Mouse (Mus musculus): ENCODE measurements at regions not wholly inside any gene's neighbourhood (a gene's known extent, or its start where the extent isn't known, plus 50 kb on each side); places are given as distances from the start of the nearest gene placed in this dataset.
"Not testable (repeated sequence)": the region's sequence is repeated elsewhere in the genome, so short reads cannot be mapped to it uniquely, and the experiment has no call there.

DNA sequence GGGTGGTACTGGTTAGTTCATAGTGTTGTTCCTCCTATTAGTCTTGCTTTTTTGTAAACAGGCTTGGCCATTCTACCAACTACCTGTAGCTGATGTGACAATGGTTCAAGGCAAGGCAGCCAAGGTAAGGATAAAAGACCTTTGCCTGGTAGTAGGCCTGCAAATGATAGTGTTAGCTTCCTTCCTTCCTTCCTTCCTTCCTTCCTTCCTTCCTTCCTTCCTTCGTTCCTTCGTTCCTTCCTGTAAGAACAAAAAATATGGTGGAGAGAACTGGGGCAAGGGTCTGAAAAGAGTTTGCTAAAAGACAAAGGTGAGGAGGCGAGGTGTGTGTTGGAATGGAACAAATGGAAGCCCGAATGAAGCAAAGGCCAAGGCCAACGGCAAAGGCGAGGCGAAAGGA is 84.8 kb upstream of the Ezh2 start:
- DNase-seq (ENCODE audit: low spot score in 2 of 2) = not testable (repeated sequence)

DNA sequence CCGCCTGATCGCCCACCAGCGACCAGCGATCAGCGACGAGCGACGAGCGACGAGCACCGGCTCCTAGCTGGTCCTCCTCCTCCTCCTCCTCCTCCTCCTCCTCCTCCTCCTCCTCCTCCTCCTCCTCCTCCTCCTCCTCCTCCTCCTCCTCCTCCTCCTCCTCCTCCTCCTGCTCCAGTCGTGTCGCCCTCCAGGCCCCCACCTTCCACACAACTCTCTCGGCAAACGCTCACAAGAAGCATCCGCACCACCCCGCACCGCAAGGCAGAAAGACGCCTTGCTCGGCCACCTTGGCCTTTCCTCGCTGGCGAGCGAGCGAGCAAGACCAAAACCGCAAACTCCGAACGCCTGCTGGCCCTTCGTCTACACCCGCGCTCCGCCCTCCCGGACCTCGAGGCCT is 77.6 kb upstream of the Ezh2 start:
- peak; percentile 21 to 26 for DNase-seq (ENCODE audit: low spot score in 2 of 2)

DNA sequence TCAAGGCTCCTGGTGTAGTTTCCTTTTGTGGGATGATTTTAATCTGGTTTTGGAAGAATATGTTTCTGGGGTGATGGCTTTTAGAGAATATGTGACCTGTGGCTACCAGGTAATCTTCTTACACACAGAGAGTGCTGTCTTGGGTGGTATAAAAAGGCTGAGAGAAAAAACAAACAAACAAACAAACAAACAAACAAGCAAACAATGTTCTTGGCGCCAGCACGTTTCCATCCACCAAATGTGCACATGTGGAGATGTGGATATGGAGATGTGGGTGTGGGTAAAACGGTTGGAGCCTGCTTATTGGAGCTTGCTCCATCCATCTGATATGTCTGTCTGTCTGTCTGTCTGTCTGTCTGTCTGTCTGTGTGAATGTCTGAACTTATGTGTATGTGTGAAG is 57.7 kb upstream of the Ezh2 start:
- peak in 1 of 2 experiments; percentile 32 for DNase-seq (ENCODE audit: low spot score in 2 of 2)

DNA sequence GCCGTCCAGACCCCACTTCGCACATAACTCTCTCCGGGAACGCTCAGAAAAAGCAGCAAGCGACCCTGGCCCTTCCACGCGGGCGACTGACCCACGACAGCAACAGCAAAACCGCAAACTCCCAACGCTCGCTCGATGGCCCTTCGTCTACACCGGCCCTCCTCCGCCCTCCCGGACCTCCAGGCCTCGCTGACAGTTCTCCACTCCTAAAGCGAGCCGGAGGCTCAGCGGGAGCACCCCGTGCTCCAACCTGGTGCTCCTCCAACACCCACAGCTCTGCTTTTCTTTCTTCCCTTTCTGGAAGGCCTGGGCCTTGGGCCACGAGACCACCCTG is 56.2 kb upstream of the Ezh2 start:
- not testable (repeated sequence) for DNase-seq (ENCODE audit: low spot score in 2 of 2)

DNA sequence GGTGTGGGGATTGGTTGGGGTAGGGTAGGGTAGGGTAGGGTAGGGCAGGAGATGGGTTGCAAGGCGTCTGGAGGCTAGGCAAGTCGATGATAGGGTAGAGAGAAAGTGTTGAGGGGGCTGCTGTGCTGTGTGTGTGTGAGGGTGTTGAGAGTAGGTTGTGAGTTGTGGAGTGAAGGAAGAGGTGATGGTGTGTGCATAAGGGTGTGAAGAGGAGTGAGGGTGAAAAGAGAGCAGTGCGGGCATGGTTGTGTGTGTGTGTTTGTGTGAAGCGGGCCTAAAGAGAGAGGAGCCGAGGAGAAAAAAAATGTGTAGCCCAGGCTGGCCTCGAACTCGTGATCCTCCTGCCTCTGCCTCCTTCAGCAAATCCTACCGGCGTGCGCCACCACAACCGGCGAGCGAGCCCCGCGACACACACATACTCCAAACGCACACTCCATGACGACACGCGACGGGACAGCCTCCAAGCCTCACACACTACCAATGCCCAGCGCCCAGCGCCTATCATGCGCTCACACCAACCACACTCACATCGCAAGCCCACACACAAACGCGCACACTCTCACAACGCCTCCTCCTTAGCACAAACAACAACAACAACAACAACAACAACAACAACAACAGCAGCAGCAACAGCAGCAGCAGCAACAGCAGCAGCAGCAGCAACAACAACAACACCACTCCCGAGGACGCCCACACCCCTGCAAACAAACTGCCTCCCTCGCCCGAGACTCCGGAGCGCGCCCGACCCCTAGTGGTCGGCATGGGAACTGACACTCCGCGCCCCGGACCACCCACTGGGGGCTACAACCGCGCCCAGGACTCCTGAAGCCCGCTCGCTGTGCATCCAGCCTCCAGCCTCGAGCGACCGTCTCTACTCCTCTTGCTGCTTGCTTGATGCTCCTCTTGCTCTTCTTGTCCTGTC is 55.6 kb upstream of the Ezh2 start:
- peak; percentile 96 to 99 for DNase-seq (ENCODE audit: low spot score in 2 of 2)

DNA sequence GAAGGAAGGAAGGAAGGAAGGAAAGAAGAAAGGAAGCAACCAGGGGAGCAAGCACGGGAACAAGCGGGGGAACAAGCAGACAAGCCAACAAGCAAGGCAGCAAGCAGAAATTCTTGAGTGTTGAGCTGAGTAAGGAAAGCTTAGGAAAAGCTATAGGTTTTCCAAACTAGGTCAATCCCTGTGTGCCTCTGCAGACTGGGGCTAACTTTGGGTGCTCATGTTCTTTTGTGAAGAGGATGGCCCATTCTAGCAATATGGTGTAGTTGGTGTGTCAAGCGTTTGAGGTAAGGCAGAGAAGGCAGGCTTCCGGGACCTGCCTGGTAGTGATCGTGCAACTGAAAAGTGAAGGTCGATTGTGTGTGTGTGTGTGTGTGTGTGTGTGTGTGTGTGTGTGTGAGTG is 54.8 kb upstream of the Ezh2 start:
- peak in 1 of 2 experiments; percentile 23 for DNase-seq (ENCODE audit: low spot score in 2 of 2)

DNA sequence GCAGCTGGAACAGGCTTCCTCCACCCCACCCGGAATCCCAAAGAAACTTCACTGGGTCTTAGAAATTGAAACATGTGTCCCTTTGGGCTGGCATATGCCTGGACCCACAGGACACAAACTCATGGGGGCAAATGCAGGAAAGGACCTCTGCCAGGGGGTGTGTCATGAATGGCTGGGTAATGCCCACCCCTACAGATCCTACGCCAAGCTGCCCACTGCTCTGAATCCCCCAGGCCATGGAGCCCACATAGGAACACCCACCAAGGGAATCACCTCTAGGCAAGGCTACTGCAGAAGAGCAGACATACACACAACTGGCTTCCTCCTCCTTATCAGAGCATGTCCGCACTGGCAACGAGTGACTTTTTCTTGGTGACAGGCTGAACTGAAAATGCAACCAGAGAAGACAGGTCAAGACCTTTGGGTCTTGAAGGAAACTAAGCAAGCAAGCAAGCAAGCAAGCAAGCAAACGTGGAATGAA is 54.4 kb upstream of the Ezh2 start:
- DNase-seq (ENCODE audit: low spot score in 2 of 2) = peak in 1 of 2 experiments; percentile 15

DNA sequence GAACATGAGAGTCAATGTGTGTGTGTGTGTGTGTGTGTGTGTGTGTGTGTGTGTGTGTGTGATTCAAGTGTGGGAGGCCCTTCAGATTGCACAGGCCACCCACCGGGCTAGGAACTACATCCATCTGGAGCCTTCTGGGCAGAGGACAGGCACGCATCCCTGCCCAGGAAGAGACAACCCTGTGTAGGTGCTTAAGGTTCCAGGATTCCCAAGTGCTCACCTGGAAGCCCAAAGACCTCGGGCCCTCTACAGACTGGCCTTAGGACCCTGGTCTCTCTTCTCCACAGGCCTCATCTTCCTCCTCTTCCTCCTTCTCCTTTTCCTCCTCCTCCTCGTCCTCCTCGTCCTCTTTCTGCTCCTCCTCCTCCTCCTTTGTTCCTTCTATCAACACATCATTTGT is 53.8 kb upstream of the Ezh2 start:
- peak; percentile 14 to 24 for DNase-seq (ENCODE audit: low spot score in 2 of 2)

DNA sequence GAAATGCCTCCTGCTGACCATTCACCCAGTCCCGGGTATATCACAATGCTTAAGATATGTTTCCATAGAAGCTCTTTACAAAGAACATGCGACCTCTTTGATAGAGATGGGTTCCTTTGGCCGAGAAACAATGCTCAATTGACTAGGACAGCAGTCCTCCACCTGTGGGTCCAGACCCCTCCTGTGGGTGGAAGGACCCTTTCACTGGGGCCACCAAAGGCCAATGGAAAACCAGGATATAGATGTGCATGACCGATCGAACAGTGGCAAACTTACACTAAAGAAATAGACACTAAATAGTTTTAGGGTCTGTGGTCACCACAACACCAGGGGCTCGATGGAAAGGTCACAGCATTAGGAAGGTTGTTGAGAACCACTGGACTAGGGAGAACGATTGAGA is 53.2 kb upstream of the Ezh2 start:
- DNase-seq (ENCODE audit: low spot score in 2 of 2) = peak in 1 of 2 experiments; percentile 11

DNA sequence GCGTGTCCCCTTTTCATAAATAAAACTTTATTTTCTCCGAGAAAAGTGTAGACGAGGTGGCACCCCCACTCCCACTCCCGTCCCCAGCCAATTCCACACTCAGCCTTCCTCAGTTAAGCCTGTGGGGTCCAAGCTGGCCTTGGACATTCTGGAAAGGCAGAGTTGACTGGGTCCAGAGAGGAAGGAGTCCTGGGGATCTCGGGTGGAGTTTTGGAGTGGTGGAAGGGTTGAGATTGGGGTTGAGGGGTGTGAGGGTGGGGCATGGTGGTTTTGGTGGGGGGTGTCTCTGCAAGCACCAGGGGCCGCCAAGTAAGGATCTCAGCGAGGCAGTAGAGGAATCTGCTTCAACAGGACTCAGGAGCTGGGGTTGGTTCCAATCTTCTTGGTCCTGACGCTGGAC is 52.7 kb upstream of the Ezh2 start:
- DNase-seq (ENCODE audit: low spot score in 2 of 2) = peak; percentile 21 to 25

DNA sequence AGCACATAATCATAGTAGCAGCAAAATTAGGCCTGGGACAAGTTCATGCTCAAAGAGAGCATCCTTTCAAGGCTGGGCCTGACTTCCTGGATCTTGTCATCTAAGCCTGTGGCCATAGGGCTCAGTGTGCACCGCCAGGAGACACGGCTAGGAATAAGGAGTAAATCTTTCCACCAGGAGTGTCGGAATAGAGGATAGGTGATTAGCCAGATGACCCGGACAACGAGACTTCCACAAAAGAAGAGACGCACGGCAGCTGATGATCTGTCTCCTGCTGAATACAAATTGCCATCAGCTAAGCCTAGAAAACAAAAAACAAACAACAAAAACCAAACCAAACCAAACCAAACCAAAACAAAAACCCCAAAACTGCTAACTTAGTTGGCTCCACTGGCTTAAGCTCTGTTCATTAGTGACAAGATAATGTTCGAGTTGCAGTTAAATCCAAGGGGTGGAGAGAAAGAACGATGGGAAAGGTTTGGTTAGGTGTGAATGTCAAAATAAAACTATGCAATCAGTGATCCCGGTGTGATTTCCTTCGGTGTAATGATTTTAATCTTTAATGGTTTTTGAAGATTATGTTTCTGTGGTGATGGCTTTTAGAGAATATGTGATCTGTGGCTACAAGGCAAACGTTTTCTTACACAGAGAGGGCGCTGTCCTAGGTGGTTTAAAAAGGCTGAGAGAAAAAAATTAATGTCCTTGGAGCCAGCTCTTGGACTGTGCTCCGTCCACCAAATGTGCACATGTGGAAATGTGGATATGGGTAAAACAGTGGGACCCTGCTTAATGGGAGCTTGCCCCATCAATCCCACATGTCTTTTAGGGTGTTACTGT is 51.8 kb upstream of the Ezh2 start:
- peak in 1 of 2 experiments; percentile 11 for DNase-seq (ENCODE audit: low spot score in 2 of 2)

DNA sequence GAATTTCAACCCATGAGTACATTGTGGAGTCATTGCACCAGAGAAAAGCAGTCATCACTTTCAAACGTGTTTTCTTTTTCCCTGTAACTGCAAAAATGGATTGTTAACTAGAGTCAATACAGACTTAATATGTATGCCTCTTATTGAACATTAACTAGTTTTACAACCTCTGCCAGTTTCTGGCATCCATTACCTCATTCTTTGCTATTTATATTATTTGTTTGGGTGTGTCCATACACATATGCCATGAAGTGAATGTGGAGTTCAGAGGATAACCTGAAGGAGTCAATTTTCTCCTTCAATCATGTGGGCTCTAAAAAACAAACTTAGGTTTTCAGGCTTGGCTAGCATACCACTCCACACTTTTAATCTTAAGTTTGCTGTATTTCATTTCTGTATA is 50.9 kb upstream of the Ezh2 start:
- DNase-seq (ENCODE audit: low spot score in 2 of 2) = no peak

All from gastrocnemius, postnatal 4 days (tissue).